Mouse (Mus musculus): ENCODE measurements at regions not wholly inside any gene's neighbourhood (a gene's known extent, or its start where the extent isn't known, plus 50 kb on each side); places are given as distances from the start of the nearest gene placed in this dataset.

GRCm38 (mm10) chr2:116998822-116999221, 120.3 kb downstream of the Tmco5 start:
- dilution Hi-C loops (cut with MboI; ENCODE audit: extremely low pct_ligation_motif_present, extremely low pct_unique_long_range_greater_than_20kb, low sequenced_read_pairs) (no loop called here), in situ Hi-C loops (cut with MboI; ENCODE audit: low pct_ligation_motif_present, low pct_unique_long_range_greater_than_20kb, low sequenced_read_pairs) (no loop called here)
- no peak overlapping the region for H3K27ac ChIP-seq (ENCODE audit: insufficient read depth, low read depth)
- H3K79me2 ChIP-seq (replicated peaks; ENCODE audit: control insufficient read depth, extremely low read depth, insufficient read depth, poor library complexity, severe bottlenecking) = no peaks in the 10 kb centered on the region
- H3K4me2 ChIP-seq (ENCODE audit: insufficient read depth, low read depth, poor library complexity, severe bottlenecking) = no peak overlapping the region
- H3K9ac ChIP-seq (ENCODE audit: insufficient read depth, low read depth) = no peak overlapping the region
- peaks cover 10 to 12% of the 10 kb centered on the region in 2 experiments; a peak in 3 of 4 replicates for H3K4me1 ChIP-seq (ENCODE audit: control insufficient read depth in 1 of 2, insufficient read depth in 2 of 2)
- H3K9me3 ChIP-seq (replicated peaks; ENCODE audit: low read length) = no peaks in the 10 kb centered on the region
- peak overlapping the region in 1 of 3 experiments; percentile 4 for H3K4me3 ChIP-seq (replicated peaks in 1 of 3; ENCODE audit: low read depth in 2 of 3, low read length in 2 of 3, poor library complexity in 1 of 3)
- DNase-seq (ENCODE audit: extremely low read depth) = no peak
- H3K36me3 ChIP-seq (replicated peaks in 1 of 2; ENCODE audit: control insufficient read depth in 1 of 2, insufficient read depth in 1 of 2, low read length in 1 of 2) = no peaks in the 10 kb centered on the region
- H3K27me3 ChIP-seq (replicated peaks) = no peaks in the 10 kb centered on the region
- no peak for TF ChIP-seq CTCF (conservative IDR thresholded peaks at IDR 0.05 in 1 of 2, IDR thresholded peaks at IDR 0.05 in 1 of 2; ENCODE audit: low read depth in 2 of 2, low read length in 2 of 2)
- 0 out of 2 replicates have a peak, but pooled peaks have one; percentile 22 for TF ChIP-seq IRF4 (IDR thresholded peaks at IDR 0.05; ENCODE audit: low read depth, low read length)

- peak; percentile 30 for DNase-seq (ENCODE audit: extremely low read depth)
- no peaks in the 10 kb centered on the region for H3K9me3 ChIP-seq (replicated peaks; ENCODE audit: low read length)
- H3K4me3 ChIP-seq (replicated peaks in 1 of 3; ENCODE audit: low read depth in 2 of 3, low read length in 2 of 3, poor library complexity in 1 of 3) = peak overlapping the region in 1 of 3 experiments; percentile 12
- H3K79me2 ChIP-seq (replicated peaks; ENCODE audit: control insufficient read depth, extremely low read depth, insufficient read depth, poor library complexity, severe bottlenecking) = no peaks in the 10 kb centered on the region
- dilution Hi-C loops (cut with MboI; ENCODE audit: extremely low pct_ligation_motif_present, extremely low pct_unique_long_range_greater_than_20kb, low sequenced_read_pairs) = no loop called here
- H3K4me2 ChIP-seq (ENCODE audit: insufficient read depth, low read depth, poor library complexity, severe bottlenecking) = peak overlapping the region; percentile 6; the same call in 1 of the 2 replicates
- peaks cover 10 to 11% of the 10 kb centered on the region in 2 experiments; a peak in 3 of 4 replicates for H3K4me1 ChIP-seq (ENCODE audit: control insufficient read depth in 1 of 2, insufficient read depth in 2 of 2)
- H3K36me3 ChIP-seq (replicated peaks in 1 of 2; ENCODE audit: control insufficient read depth in 1 of 2, insufficient read depth in 1 of 2, low read length in 1 of 2) = no peaks in the 10 kb centered on the region
- no peaks in the 10 kb centered on the region for H3K27me3 ChIP-seq (replicated peaks)
- H3K9ac ChIP-seq (ENCODE audit: insufficient read depth, low read depth) = no peak overlapping the region
- no peak for TF ChIP-seq TBP (conservative IDR thresholded peaks at IDR 0.05; ENCODE audit: low read depth, low read length)
- peak; percentile 30; the same call in 1 of the 2 replicates for TF ChIP-seq BHLHE40 (IDR thresholded peaks at IDR 0.05; ENCODE audit: low read depth, low read length)
- peak; percentile 44; the same call in 1 of the 2 replicates for TF ChIP-seq IRF4 (IDR thresholded peaks at IDR 0.05; ENCODE audit: low read depth, low read length)
- TF ChIP-seq EP300 (IDR thresholded peaks at IDR 0.05; ENCODE audit: low read length) = peak; percentile 46; the same call in 1 of the 2 replicates
- no peak for TF ChIP-seq MXI1 (IDR thresholded peaks at IDR 0.05; ENCODE audit: low read depth, low read length)
- no peak overlapping the region for H3K27ac ChIP-seq (ENCODE audit: insufficient read depth, low read depth)
- in situ Hi-C loops (cut with MboI; ENCODE audit: low pct_ligation_motif_present, low pct_unique_long_range_greater_than_20kb, low sequenced_read_pairs) = no loop called here
Observed at GRCm38 (mm10) chr2:116999592-116999991, 121.1 kb downstream of the Tmco5 start.

- DNase-seq (ENCODE audit: extremely low read depth) = no peak
- dilution Hi-C loops (cut with MboI; ENCODE audit: extremely low pct_ligation_motif_present, extremely low pct_unique_long_range_greater_than_20kb, low sequenced_read_pairs) = no loop called here
- Histone ChIP-seq H3K27ac (ENCODE audit: insufficient read depth, low read depth) (no peak overlapping the region; the same call in 1 of the 2 replicates), H3K79me2 (replicated peaks; ENCODE audit: control insufficient read depth, extremely low read depth, insufficient read depth, poor library complexity, severe bottlenecking) (no peaks in the 10 kb centered on the region), H3K4me1 (ENCODE audit: control insufficient read depth in 1 of 2, insufficient read depth in 2 of 2) (peaks cover 6 to 8% of the 10 kb centered on the region in 2 experiments; a peak in 3 of 4 replicates), H3K36me3 (replicated peaks in 1 of 2; ENCODE audit: control insufficient read depth in 1 of 2, insufficient read depth in 1 of 2, low read length in 1 of 2) (no peaks in the 10 kb centered on the region), H3K9ac (ENCODE audit: insufficient read depth, low read depth) (no peak overlapping the region), H3K27me3 (replicated peaks) (no peaks in the 10 kb centered on the region), H3K4me2 (ENCODE audit: insufficient read depth, low read depth, poor library complexity, severe bottlenecking) (no peak overlapping the region), H3K4me3 (replicated peaks in 1 of 3; ENCODE audit: low read depth in 2 of 3, low read length in 2 of 3, poor library complexity in 1 of 3) (no peak overlapping the region), H3K9me3 (replicated peaks; ENCODE audit: low read length) (no peaks in the 10 kb centered on the region)
- in situ Hi-C loops (cut with MboI; ENCODE audit: low pct_ligation_motif_present, low pct_unique_long_range_greater_than_20kb, low sequenced_read_pairs) = no loop called here
- TF ChIP-seq KAT2A (IDR thresholded peaks at IDR 0.05; ENCODE audit: insufficient replicate concordance, low read length) (no peak), USF2 (conservative IDR thresholded peaks at IDR 0.05; ENCODE audit: low read depth, low read length) (no peak), CTCF (conservative IDR thresholded peaks at IDR 0.05 in 1 of 2, IDR thresholded peaks at IDR 0.05 in 1 of 2; ENCODE audit: low read depth in 2 of 2, low read length in 2 of 2) (no peak), NRF1 (IDR thresholded peaks at IDR 0.05; ENCODE audit: low read depth, low read length) (no peak), SMC3 (IDR thresholded peaks at IDR 0.05; ENCODE audit: low read depth, low read length) (no peak), EP300 (IDR thresholded peaks at IDR 0.05; ENCODE audit: low read length) (no peak), ELF1 (IDR thresholded peaks at IDR 0.05; ENCODE audit: low read depth, low read length) (no peak), MEF2A (IDR thresholded peaks at IDR 0.05; ENCODE audit: borderline replicate concordance, low read depth, low read length) (no peak), UBTF (IDR thresholded peaks at IDR 0.05; ENCODE audit: low read depth, low read length) (no peak), E2F4 (IDR thresholded peaks at IDR 0.05; ENCODE audit: insufficient replicate concordance, low read depth, low read length) (no peak), SIN3A (IDR thresholded peaks at IDR 0.05; ENCODE audit: low read length) (no peak), ZC3H11A (IDR thresholded peaks at IDR 0.05; ENCODE audit: low read depth, low read length) (no peak), GABPA (IDR thresholded peaks at IDR 0.05; ENCODE audit: insufficient replicate concordance, low read depth, low read length) (no peak), PAX5 (IDR thresholded peaks at IDR 0.05; ENCODE audit: low read length) (no peak), NELFE (IDR thresholded peaks at IDR 0.05; ENCODE audit: low read depth, low read length) (no peak), CHD1 (IDR thresholded peaks at IDR 0.05; ENCODE audit: low read depth, low read length) (no peak), IRF4 (IDR thresholded peaks at IDR 0.05; ENCODE audit: low read depth, low read length) (no peak), MYC (IDR thresholded peaks at IDR 0.05; ENCODE audit: low read depth, low read length) (no peak)
Observed at GRCm38 (mm10) chr2:117003976-117004375, 117.2 kb upstream of the Spred1 start.
